Comparison of ENCODE assay signal across 10 mouse cellular contexts in the genomic region with DNA sequence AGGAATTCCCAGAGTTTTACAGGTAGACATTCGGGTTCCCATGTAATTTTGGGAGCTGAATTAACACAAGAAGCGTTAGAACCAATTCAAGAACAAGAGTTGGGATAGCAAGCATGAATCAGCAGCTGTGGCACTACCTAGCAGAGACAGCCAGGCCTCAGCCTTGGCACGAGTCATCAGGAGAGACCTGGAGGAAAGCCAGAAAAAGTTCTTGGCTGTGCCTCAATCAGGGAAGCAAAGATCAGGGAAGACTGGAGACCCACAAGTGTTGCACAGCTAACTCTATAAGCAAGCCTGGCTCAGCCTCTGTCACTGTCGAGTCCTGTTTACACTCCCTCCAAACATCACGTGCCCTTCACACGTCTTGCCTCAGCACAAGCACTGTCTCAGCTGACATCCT. TPM values are rescaled to one million over a fixed set of nuclear protein-coding genes. Genes with fewer than 3 reads are reported as not detected.
DNase-seq lines count a peak whose midpoint lies in the region.
"Had no signal": no experiment of that assay in that cellular context is flagged by ENCODE, and none has a peak within 500 bp of the region (broad histone marks: within the 10 kb centered on the region; RNA-seq: fewer than 3 reads in every experiment).

No protein-coding gene starts in this region.

- peak; percentile 10 to 39 for DNase-seq in heart, postnatal 14 days
- no peak for DNase-seq in heart, adult 11 months
- peak; percentile 32 for DNase-seq in urinary bladder, postnatal 14 days (ENCODE audit: low spot score)
- DNase-seq in urinary bladder, adult 18-20 months (ENCODE audit: low spot score in 2 of 2), result no peak
- peak; percentile 67 for DNase-seq in kidney, postnatal 14 days
- no peak for DNase-seq in gastrocnemius, postnatal 36 days
- DNase-seq in gastrocnemius, postnatal 25 days, result no peak
- DNase-seq in thymus, postnatal 25 days, result no peak
- DNase-seq: gastrocnemius, postnatal 14 days; layer of hippocampus, adult 9-11 months had no signal

- intact Hi-C loops in heart, postnatal 14 days (cut with DNase I), result no loop called here
- intact Hi-C loops in gastrocnemius, postnatal 36 days (cut with DNase I), result loop anchor here (10.0 kb wide), 1 partner anchor 183 kb away; no protein-coding TSS in a partner anchor

RNA-seq across cellular contexts. Expression of a gene that starts 34.7 kb away (rescaled TPM):
- total RNA-seq in heart, postnatal 14 days (2021), result not detected
- not detected for total RNA-seq in gastrocnemius, postnatal 36 days (2021)
- total RNA-seq in gastrocnemius, postnatal 25 days (2021), result not detected
- total RNA-seq: gastrocnemius, postnatal 14 days had no signal

RNA-seq across cellular contexts. Expression of a gene that starts 47.9 kb away (rescaled TPM):
- under 1 TPM; 0.29 to 0.45 TPM for total RNA-seq in heart, postnatal 14 days (2021)
- total RNA-seq in gastrocnemius, postnatal 36 days (2021), result under 1 TPM in 1 of 2 experiments, not detected in 1; 0.30 TPM
- under 1 TPM in 1 of 2 experiments, not detected in 1; 0.18 TPM for total RNA-seq in gastrocnemius, postnatal 25 days (2021)

RNA-seq across cellular contexts. Expression of a gene that starts 48.0 kb away (rescaled TPM):
- total RNA-seq in heart, postnatal 14 days (2021), result 100 to 1,000 TPM; 200 to 218 TPM
- 100 to 1,000 TPM; 795 to 846 TPM for total RNA-seq in gastrocnemius, postnatal 36 days (2021)
- 100 to 1,000 TPM; 669 to 811 TPM for total RNA-seq in gastrocnemius, postnatal 25 days (2021)

Comparison
In these comparisons a context has a peak if more than half of its experiments do, and no peak if none do; other contexts are left out.
1. DNase-seq: peak in heart, postnatal 14 days (2 of 2), urinary bladder, postnatal 14 days (single experiment) and kidney, postnatal 14 days (single experiment); none in heart, adult 11 months (single experiment), urinary bladder, adult 18-20 months (0 of 2), gastrocnemius, postnatal 36 days (0 of 2), gastrocnemius, postnatal 25 days (single experiment) and thymus, postnatal 25 days (single experiment).